Mouse (Mus musculus) midbrain, embryonic 11.5 days (tissue): ENCODE results near the gene Bap1. TPM values are rescaled to one million over a fixed set of nuclear protein-coding genes. Genes with fewer than 3 reads are reported as not detected.
A peak's percentile ranks its signal among the peaks of the same experiment; 100 is the strongest.

Source experiments
- ATAC-seq: fragments of 200-750 bp; cut with Nextera tagmentation; 2 replicates; pipeline ENCODE4 v1.8.0; 2017; ENCODE audit warnings: moderate TSS enrichment, moderate library complexity; ENCODE audit not compliant: low FRiP score
- DNase-seq: peaks from one replicate; pipeline ENCODE4 v3.0.0; 2015; ENCODE audit warnings: low spot score; ENCODE audit errors: missing footprints
- H3K27ac ChIP-seq: fragments of 300-500 bp; sonication (generic); 2 replicates; pipeline ENCODE4 v1.5.1; 2014; ENCODE audit warnings: low read depth, low read length
- H3K27me3 ChIP-seq: fragments of 300-500 bp; sonication (generic); 2 replicates; pipeline ENCODE4 v1.6.1; 2014; ENCODE audit warnings: mild to moderate bottlenecking, low read length, moderate library complexity, mixed read lengths; ENCODE audit not compliant: control insufficient read depth, insufficient read depth
- H3K36me3 ChIP-seq: fragments of 300-500 bp; sonication (generic); 2 replicates; pipeline ENCODE4 v1.6.1; 2014; ENCODE audit warnings: mild to moderate bottlenecking, low read length, moderate library complexity, mixed read lengths; ENCODE audit not compliant: control insufficient read depth, insufficient read depth
- H3K4me1 ChIP-seq: fragments of 300-500 bp; sonication (generic); 2 replicates; pipeline ENCODE4 v1.6.1; 2014; ENCODE audit warnings: low read length; ENCODE audit not compliant: control insufficient read depth, insufficient read depth
- H3K4me2 ChIP-seq: fragments of 300-500 bp; sonication (generic); 2 replicates; pipeline ENCODE4 v1.6.1; 2014; ENCODE audit warnings: mild to moderate bottlenecking, moderate library complexity
- H3K4me3 ChIP-seq: fragments of 300-500 bp; sonication (generic); 2 replicates; pipeline ENCODE4 v1.5.1; 2014; ENCODE audit warnings: low read depth, low read length
- H3K9ac ChIP-seq: fragments of 300-500 bp; sonication (generic); 2 replicates; pipeline ENCODE4 v1.6.1; 2014; ENCODE audit warnings: low read length
- H3K9me3 ChIP-seq: fragments of 300-500 bp; sonication (generic); 2 replicates; pipeline ENCODE4 v1.6.1; 2016; ENCODE audit warnings: low read length; ENCODE audit not compliant: control insufficient read depth
- WGBS: fragments of 180-500 bp; shearing (Covaris S2); extraction: QIAGEN DNeasy Blood & Tissue Kit; methylation state at CpG from one replicate; pipeline ENCODE4 v1.1.7; 2014; 5-methylcytosine and 5-hydroxymethylcytosine counted together
- polyA plus RNA-seq: library from polyadenylated mRNA; unstranded; fragments of >200 nt; fragmentation: Nextera tagmentation; extraction: Ambion mirVana; gene quantifications from 2 replicates; pipeline ENCODE4 v1.2.1, GENCODE M21; 2014

Gene Bap1
- polyA plus RNA-seq, 1 experiment from 2014 or later = 95.7 TPM

DNA sequence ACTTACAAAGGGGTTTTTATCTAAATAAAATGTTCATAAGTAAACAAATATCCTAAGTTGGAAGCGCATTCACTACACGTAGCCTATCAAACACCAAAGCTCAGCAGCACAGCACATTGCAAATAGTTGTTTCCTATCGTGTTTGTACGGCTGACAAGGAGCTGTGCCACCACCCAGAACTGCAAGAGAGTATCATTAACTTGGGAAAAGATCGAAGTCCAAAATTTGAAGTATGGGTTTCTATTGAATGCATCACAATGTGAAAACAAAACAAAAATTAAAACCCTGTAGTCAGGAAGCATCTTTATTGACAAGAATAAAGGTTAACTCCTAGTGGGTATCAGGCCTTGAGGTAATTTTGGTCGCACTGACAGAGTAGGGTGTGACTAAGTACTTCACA is 2.9 kb upstream of the Bap1 start:
- H3K9ac ChIP-seq = no peak overlapping the region
- H3K4me1 ChIP-seq = peaks cover 11% of the 10 kb centered on the region; the same call in 1 of the 2 replicates
- H3K9me3 ChIP-seq = no peaks in the 10 kb centered on the region
- H3K4me3 ChIP-seq = no peak overlapping the region
- H3K36me3 ChIP-seq = no peaks in the 10 kb centered on the region
- no peaks in the 10 kb centered on the region for H3K27me3 ChIP-seq
- no peak overlapping the region for H3K4me2 ChIP-seq
- WGBS = 90% methylated on average over 6 of the region's 6 CpGs
- ATAC-seq (no peak), DNase-seq (no peak)
- no peak overlapping the region for H3K27ac ChIP-seq

- 22% methylated on average over 38 of the region's 38 CpGs for WGBS
Measured at GRCm38 (mm10) chr14:31250222-31251083, 797 bp upstream of the Bap1 start.

DNA sequence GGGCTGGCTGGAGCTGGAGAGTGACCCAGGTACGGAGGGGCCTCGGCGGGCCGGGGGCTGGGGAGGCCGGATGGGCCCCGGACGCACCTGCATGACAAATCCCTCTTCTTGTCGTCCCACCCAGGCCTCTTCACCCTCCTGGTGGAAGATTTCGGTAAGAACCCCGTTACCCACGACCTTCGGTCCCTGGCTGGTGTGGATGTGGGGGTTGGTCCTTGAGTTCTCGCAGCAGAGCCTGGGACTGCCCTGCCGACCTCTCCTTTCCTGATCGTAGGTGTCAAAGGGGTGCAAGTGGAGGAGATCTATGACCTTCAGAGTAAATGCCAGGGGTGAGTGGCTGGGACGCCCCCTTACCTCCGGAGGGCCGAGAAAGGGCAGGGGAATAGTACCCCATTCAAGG is 376 bp downstream of the Bap1 start:
- no peaks in the 10 kb centered on the region for H3K27me3 ChIP-seq
- H3K36me3 ChIP-seq = peaks cover 24% of the 10 kb centered on the region
- peaks cover 11% of the 10 kb centered on the region; the same call in 1 of the 2 replicates for H3K4me1 ChIP-seq
- peak overlapping the region; percentile 91 for H3K4me2 ChIP-seq
- DNase-seq (no peak), ATAC-seq (no peak)
- peak overlapping the region; percentile 96 for H3K9ac ChIP-seq
- peak overlapping the region; percentile 14; the same call in 1 of the 2 replicates for H3K27ac ChIP-seq
- 3% methylated on average over 18 of the region's 18 CpGs for WGBS
- no peaks in the 10 kb centered on the region for H3K9me3 ChIP-seq
- peak overlapping the region; percentile 98 for H3K4me3 ChIP-seq

More at GRCm38 (mm10) chr14:31250222-31251083, 797 bp upstream of the Bap1 start:
- peak overlapping the region; percentile 96 for H3K9ac ChIP-seq
- H3K9me3 ChIP-seq = no peaks in the 10 kb centered on the region
- H3K36me3 ChIP-seq = peaks cover 13% of the 10 kb centered on the region
- peak overlapping the region; percentile 91 for H3K4me2 ChIP-seq
- DNase-seq (no peak), ATAC-seq (no peak)
- peaks cover 11% of the 10 kb centered on the region; the same call in 1 of the 2 replicates for H3K4me1 ChIP-seq
- peak overlapping the region; percentile 98 for H3K4me3 ChIP-seq
- no peaks in the 10 kb centered on the region for H3K27me3 ChIP-seq
- peak overlapping the region; percentile 71 for H3K27ac ChIP-seq

- peak overlapping the region; percentile 96 for H3K9ac ChIP-seq
- DNase-seq = peak; percentile 56
- H3K36me3 ChIP-seq = peaks cover 28% of the 10 kb centered on the region
- peak overlapping the region; percentile 91 for H3K4me2 ChIP-seq
- H3K9me3 ChIP-seq = no peaks in the 10 kb centered on the region
- H3K4me1 ChIP-seq = peaks cover 11% of the 10 kb centered on the region; the same call in 1 of the 2 replicates
- no peak for ATAC-seq
- H3K27ac ChIP-seq = no peak overlapping the region
- H3K4me3 ChIP-seq = peak overlapping the region; percentile 98
- H3K27me3 ChIP-seq = no peaks in the 10 kb centered on the region
- WGBS = 86% methylated on average over 5 of the region's 5 CpGs
Measured at GRCm38 (mm10) chr14:31252091-31252490, 841 bp downstream of the Bap1 start.

GRCm38 (mm10) chr14:31258476-31259050 is 7.3 kb downstream of the Bap1 start:
- no peaks in the 10 kb centered on the region for H3K4me1 ChIP-seq
- 96% methylated on average over 14 of the region's 14 CpGs for WGBS
- DNase-seq = no peak
- H3K4me3 ChIP-seq = no peak overlapping the region
- no peak for ATAC-seq
- H3K9me3 ChIP-seq = no peaks in the 10 kb centered on the region
- no peak overlapping the region for H3K4me2 ChIP-seq
- H3K36me3 ChIP-seq = peaks cover 56% of the 10 kb centered on the region
- H3K9ac ChIP-seq = no peak overlapping the region
- H3K27me3 ChIP-seq = no peaks in the 10 kb centered on the region
- no peak overlapping the region for H3K27ac ChIP-seq

DNA sequence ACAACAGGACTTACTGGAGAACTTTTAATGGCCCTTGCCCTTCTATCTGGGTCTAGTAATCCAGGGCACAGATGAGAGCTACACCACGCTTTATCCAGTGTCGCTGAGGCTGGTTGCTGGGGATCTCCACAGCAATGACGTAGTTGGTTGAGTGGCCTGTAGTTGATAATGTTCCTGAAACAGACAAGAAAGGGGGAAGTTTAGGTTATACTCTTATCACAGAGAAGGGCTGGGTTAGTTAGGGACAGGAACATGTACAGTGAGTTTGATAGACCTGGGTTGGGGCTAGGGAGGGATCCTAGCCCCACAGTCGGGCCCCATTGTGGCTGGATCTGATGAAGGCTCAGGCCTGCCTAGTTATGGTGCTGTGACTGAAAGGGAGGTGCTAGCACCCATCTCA is 9.1 kb downstream of the Bap1 start:
- ATAC-seq = no peak
- no peak overlapping the region for H3K9ac ChIP-seq
- H3K9me3 ChIP-seq = no peaks in the 10 kb centered on the region
- DNase-seq = no peak
- H3K4me3 ChIP-seq = no peak overlapping the region
- no peak overlapping the region for H3K4me2 ChIP-seq
- 94% methylated on average over 4 of the region's 4 CpGs for WGBS
- H3K27ac ChIP-seq = no peak overlapping the region
- H3K4me1 ChIP-seq = no peaks in the 10 kb centered on the region
- H3K36me3 ChIP-seq = peaks cover 44% of the 10 kb centered on the region
- H3K27me3 ChIP-seq = no peaks in the 10 kb centered on the region

- no peak for ATAC-seq
- H3K4me1 ChIP-seq = no peaks in the 10 kb centered on the region
- no peaks in the 10 kb centered on the region for H3K27me3 ChIP-seq
- H3K4me2 ChIP-seq = no peak overlapping the region
- no peak for DNase-seq
- no peaks in the 10 kb centered on the region for H3K9me3 ChIP-seq
- H3K9ac ChIP-seq = no peak overlapping the region
- peaks cover 39% of the 10 kb centered on the region for H3K36me3 ChIP-seq
- 92% methylated on average over 9 of the region's 9 CpGs for WGBS
- H3K27ac ChIP-seq = no peak overlapping the region
- no peak overlapping the region for H3K4me3 ChIP-seq
Measured at GRCm38 (mm10) chr14:31260932-31261331, 9.7 kb downstream of the Bap1 start.

GRCm38 (mm10) chr14:31267649-31268048 is 16.4 kb downstream of the Bap1 start:
- Histone ChIP-seq H3K27me3 (no peaks in the 10 kb centered on the region), H3K27ac (no peak overlapping the region), H3K4me3 (no peak overlapping the region), H3K36me3 (no peaks in the 10 kb centered on the region), H3K4me1 (peaks cover 21% of the 10 kb centered on the region), H3K4me2 (no peak overlapping the region), H3K9ac (no peak overlapping the region), H3K9me3 (no peaks in the 10 kb centered on the region)
- 85% methylated on average over 11 of the region's 11 CpGs for WGBS
- DNase-seq (peak; percentile 81), ATAC-seq (no peak)
